Mouse (Mus musculus): ENCODE results near the gene Vegfa. TPM values are rescaled to one million over a fixed set of nuclear protein-coding genes. Genes with fewer than 3 reads are reported as not detected.

Gene Vegfa
- polyA plus RNA-seq, 1 experiment from 2014 or later: 4.7 TPM

- H3K4me2 ChIP-seq (ENCODE audit: low read depth, low read length): no peak overlapping the region
Observed at GRCm38 (mm10) chr17:46059226-46059825, 27.2 kb upstream of the Vegfa start.

GRCm38 (mm10) chr17:46056288-46056687 lies 24.1 kb upstream of the Vegfa start:
- DNase-seq (ENCODE audit: low spot score) (no peak), ATAC-seq (ENCODE audit: low read depth) (no peak)
- H3K9me3 ChIP-seq (ENCODE audit: control insufficient read depth, low read length): no peaks in the 10 kb centered on the region
- 46% methylated on average over 7 of the region's 7 CpGs for WGBS
- no peaks in the 10 kb centered on the region for H3K36me3 ChIP-seq (ENCODE audit: control insufficient read depth, insufficient read depth, low read length)
- peaks cover 9% of the 10 kb centered on the region for H3K4me1 ChIP-seq (ENCODE audit: control insufficient read depth, insufficient read depth, low read length)
- H3K4me3 ChIP-seq (ENCODE audit: low read depth, low read length): no peak overlapping the region
- no peak overlapping the region for H3K9ac ChIP-seq (ENCODE audit: low read depth, low read length)
- peak overlapping the region; percentile 55; the same call in 1 of the 2 replicates for H3K27ac ChIP-seq (replicated peaks; ENCODE audit: low read depth, low read length)
- H3K4me2 ChIP-seq (ENCODE audit: low read depth, low read length): no peak overlapping the region
- H3K27me3 ChIP-seq (replicated peaks; ENCODE audit: control insufficient read depth, insufficient read depth, low read length): no peaks in the 10 kb centered on the region

More at GRCm38 (mm10) chr17:46059226-46059825, 27.2 kb upstream of the Vegfa start:
- H3K4me1 ChIP-seq (ENCODE audit: control insufficient read depth, insufficient read depth, low read length): peaks cover 19% of the 10 kb centered on the region
- DNase-seq (ENCODE audit: low spot score) (peak; percentile 26), ATAC-seq (ENCODE audit: low read depth) (no peak; the same call in 1 of the 2 replicates)
- no peak overlapping the region for H3K4me3 ChIP-seq (ENCODE audit: low read depth, low read length)
- no peak overlapping the region for H3K27ac ChIP-seq (replicated peaks; ENCODE audit: low read depth, low read length)
- H3K27me3 ChIP-seq (replicated peaks; ENCODE audit: control insufficient read depth, insufficient read depth, low read length): no peaks in the 10 kb centered on the region
- H3K9ac ChIP-seq (ENCODE audit: low read depth, low read length): no peak overlapping the region
- no peaks in the 10 kb centered on the region for H3K36me3 ChIP-seq (ENCODE audit: control insufficient read depth, insufficient read depth, low read length)
- no peaks in the 10 kb centered on the region for H3K9me3 ChIP-seq (ENCODE audit: control insufficient read depth, low read length)
- WGBS: 72% methylated on average over 15 of the region's 15 CpGs

- no peak overlapping the region for H3K4me2 ChIP-seq (ENCODE audit: low read depth, low read length)
- H3K27me3 ChIP-seq (replicated peaks; ENCODE audit: control insufficient read depth, insufficient read depth, low read length): no peaks in the 10 kb centered on the region
- no peak for DNase-seq (ENCODE audit: low spot score)
- no peaks in the 10 kb centered on the region for H3K36me3 ChIP-seq (ENCODE audit: control insufficient read depth, insufficient read depth, low read length)
- H3K4me1 ChIP-seq (ENCODE audit: control insufficient read depth, insufficient read depth, low read length): peaks cover 9% of the 10 kb centered on the region
- WGBS: 52% methylated on average over 7 of the region's 7 CpGs
- no peak overlapping the region for H3K4me3 ChIP-seq (ENCODE audit: low read depth, low read length)
- ATAC-seq (ENCODE audit: low read depth): no peak
- no peaks in the 10 kb centered on the region for H3K9me3 ChIP-seq (ENCODE audit: control insufficient read depth, low read length)
- H3K27ac ChIP-seq (replicated peaks; ENCODE audit: low read depth, low read length): no peak overlapping the region
- no peak overlapping the region for H3K9ac ChIP-seq (ENCODE audit: low read depth, low read length)
Observed at GRCm38 (mm10) chr17:46055736-46056135, 23.6 kb upstream of the Vegfa start.

- DNase-seq (ENCODE audit: low spot score): no peak
- peaks cover 12% of the 10 kb centered on the region for H3K4me1 ChIP-seq (ENCODE audit: control insufficient read depth, insufficient read depth, low read length)
- H3K9ac ChIP-seq (ENCODE audit: low read depth, low read length): no peak overlapping the region
- no peaks in the 10 kb centered on the region for H3K27me3 ChIP-seq (replicated peaks; ENCODE audit: control insufficient read depth, insufficient read depth, low read length)
- H3K9me3 ChIP-seq (ENCODE audit: control insufficient read depth, low read length): peaks cover under 1% of the 10 kb centered on the region; the same call in 1 of the 2 replicates
- H3K27ac ChIP-seq (replicated peaks; ENCODE audit: low read depth, low read length): no peak overlapping the region
- no peak overlapping the region for H3K4me3 ChIP-seq (ENCODE audit: low read depth, low read length)
- WGBS: 75% methylated on average over 7 of the region's 7 CpGs
- H3K4me2 ChIP-seq (ENCODE audit: low read depth, low read length): no peak overlapping the region
- no peak for ATAC-seq (ENCODE audit: low read depth)
- H3K36me3 ChIP-seq (ENCODE audit: control insufficient read depth, insufficient read depth, low read length): no peaks in the 10 kb centered on the region
Observed at GRCm38 (mm10) chr17:46053291-46053842, 21.2 kb upstream of the Vegfa start.

- no peak overlapping the region for H3K27ac ChIP-seq (replicated peaks; ENCODE audit: low read depth, low read length)
- DNase-seq (ENCODE audit: low spot score): no peak
- no peaks in the 10 kb centered on the region for H3K36me3 ChIP-seq (ENCODE audit: control insufficient read depth, insufficient read depth, low read length)
- peaks cover 6% of the 10 kb centered on the region for H3K9me3 ChIP-seq (ENCODE audit: control insufficient read depth, low read length)
- H3K27me3 ChIP-seq (replicated peaks; ENCODE audit: control insufficient read depth, insufficient read depth, low read length): no peaks in the 10 kb centered on the region
- no peak overlapping the region for H3K4me3 ChIP-seq (ENCODE audit: low read depth, low read length)
- 27% methylated on average over 3 of the region's 3 CpGs for WGBS
- H3K4me2 ChIP-seq (ENCODE audit: low read depth, low read length): no peak overlapping the region
- ATAC-seq (ENCODE audit: low read depth): no peak
- H3K4me1 ChIP-seq (ENCODE audit: control insufficient read depth, insufficient read depth, low read length): peaks cover 12% of the 10 kb centered on the region
- H3K9ac ChIP-seq (ENCODE audit: low read depth, low read length): no peak overlapping the region
Observed at GRCm38 (mm10) chr17:46052146-46052545, 20.0 kb upstream of the Vegfa start.

GRCm38 (mm10) chr17:46051356-46051755 lies 19.2 kb upstream of the Vegfa start:
- Histone ChIP-seq H3K36me3 (ENCODE audit: control insufficient read depth, insufficient read depth, low read length) (no peaks in the 10 kb centered on the region), H3K4me2 (ENCODE audit: low read depth, low read length) (no peak overlapping the region), H3K9me3 (ENCODE audit: control insufficient read depth, low read length) (peaks cover 6% of the 10 kb centered on the region), H3K27ac (replicated peaks; ENCODE audit: low read depth, low read length) (no peak overlapping the region), H3K27me3 (replicated peaks; ENCODE audit: control insufficient read depth, insufficient read depth, low read length) (no peaks in the 10 kb centered on the region), H3K4me1 (ENCODE audit: control insufficient read depth, insufficient read depth, low read length) (peaks cover 9% of the 10 kb centered on the region), H3K9ac (ENCODE audit: low read depth, low read length) (no peak overlapping the region), H3K4me3 (ENCODE audit: low read depth, low read length) (no peak overlapping the region)
- WGBS: 75% methylated on average over 5 of the region's 5 CpGs
- DNase-seq (ENCODE audit: low spot score): no peak
- ATAC-seq (ENCODE audit: low read depth): no peak

GRCm38 (mm10) chr17:46049567-46049966 lies 17.4 kb upstream of the Vegfa start:
- no peaks in the 10 kb centered on the region for H3K27me3 ChIP-seq (replicated peaks; ENCODE audit: control insufficient read depth, insufficient read depth, low read length)
- H3K9me3 ChIP-seq (ENCODE audit: control insufficient read depth, low read length): peaks cover 6% of the 10 kb centered on the region
- no peak overlapping the region for H3K9ac ChIP-seq (ENCODE audit: low read depth, low read length)
- H3K4me1 ChIP-seq (ENCODE audit: control insufficient read depth, insufficient read depth, low read length): peaks cover 6% of the 10 kb centered on the region
- DNase-seq (ENCODE audit: low spot score): no peak
- H3K4me3 ChIP-seq (ENCODE audit: low read depth, low read length): no peak overlapping the region
- no peak for ATAC-seq (ENCODE audit: low read depth)
- H3K36me3 ChIP-seq (ENCODE audit: control insufficient read depth, insufficient read depth, low read length): no peaks in the 10 kb centered on the region
- no peak overlapping the region for H3K27ac ChIP-seq (replicated peaks; ENCODE audit: low read depth, low read length)
- no peak overlapping the region for H3K4me2 ChIP-seq (ENCODE audit: low read depth, low read length)
- 15% methylated on average over 4 of the region's 4 CpGs for WGBS

GRCm38 (mm10) chr17:46048184-46048583 lies 16.0 kb upstream of the Vegfa start:
- no peaks in the 10 kb centered on the region for H3K27me3 ChIP-seq (replicated peaks; ENCODE audit: control insufficient read depth, insufficient read depth, low read length)

GRCm38 (mm10) chr17:46045742-46046141 lies 13.6 kb upstream of the Vegfa start:
- H3K4me3 ChIP-seq (ENCODE audit: low read depth, low read length): no peak overlapping the region
- H3K27me3 ChIP-seq (replicated peaks; ENCODE audit: control insufficient read depth, insufficient read depth, low read length): no peaks in the 10 kb centered on the region
- H3K36me3 ChIP-seq (ENCODE audit: control insufficient read depth, insufficient read depth, low read length): no peaks in the 10 kb centered on the region
- H3K27ac ChIP-seq (replicated peaks; ENCODE audit: low read depth, low read length): no peak overlapping the region
- peaks cover 6% of the 10 kb centered on the region for H3K4me1 ChIP-seq (ENCODE audit: control insufficient read depth, insufficient read depth, low read length)
- DNase-seq (ENCODE audit: low spot score) (no peak), ATAC-seq (ENCODE audit: low read depth) (no peak)
- WGBS: 83% methylated on average over 8 of the region's 8 CpGs
- H3K4me2 ChIP-seq (ENCODE audit: low read depth, low read length): no peak overlapping the region
- no peak overlapping the region for H3K9ac ChIP-seq (ENCODE audit: low read depth, low read length)
- H3K9me3 ChIP-seq (ENCODE audit: control insufficient read depth, low read length): peaks cover 6% of the 10 kb centered on the region

More at GRCm38 (mm10) chr17:46048184-46048583, 16.0 kb upstream of the Vegfa start:
- Histone ChIP-seq H3K4me1 (ENCODE audit: control insufficient read depth, insufficient read depth, low read length) (peaks cover 6% of the 10 kb centered on the region), H3K4me3 (ENCODE audit: low read depth, low read length) (no peak overlapping the region), H3K36me3 (ENCODE audit: control insufficient read depth, insufficient read depth, low read length) (no peaks in the 10 kb centered on the region), H3K4me2 (ENCODE audit: low read depth, low read length) (no peak overlapping the region), H3K9ac (ENCODE audit: low read depth, low read length) (no peak overlapping the region), H3K27ac (replicated peaks; ENCODE audit: low read depth, low read length) (no peak overlapping the region), H3K9me3 (ENCODE audit: control insufficient read depth, low read length) (peaks cover 6% of the 10 kb centered on the region)
- 92% methylated on average over 4 of the region's 4 CpGs for WGBS
- ATAC-seq (ENCODE audit: low read depth) (no peak), DNase-seq (ENCODE audit: low spot score) (no peak)
